In genomic region chr2:165900351-165901126, GRCm38 (mm10) we compare ENCODE assay signal across 8 mouse cellular contexts. TPM values are rescaled to one million over a fixed set of nuclear protein-coding genes. Genes with fewer than 3 reads are reported as not detected.
DNase-seq lines count a peak whose midpoint lies in the region; ATAC-seq and TF ChIP-seq lines count a peak whose summit lies in the region.

No protein-coding gene starts in this region.

- intact Hi-C loops in gastrocnemius, postnatal 14 days (cut with DNase I; ENCODE audit: low total_unique reads), result no loop called here

- peak; percentile 61; the same call in 1 of the 2 replicates for ATAC-seq in forebrain, embryonic 13.5 days

- no peak for DNase-seq in spleen, adult 2 months (ENCODE audit: low read depth in 1 of 2, low spot score in 2 of 2)
- no peak for DNase-seq in spleen, adult 12 weeks (ENCODE audit: low spot score)
- DNase-seq in liver, result peak; percentile 42
- DNase-seq in thymus, postnatal 25 days, result no peak
- no peak for DNase-seq in spleen, postnatal 4 days (ENCODE audit: low spot score in 2 of 2)
- no peak for DNase-seq in ovary, postnatal 36 days (ENCODE audit: low spot score)
- DNase-seq in gastrocnemius, postnatal 14 days, result no peak

- no peaks in the 10 kb centered on the region for H3K27me3 ChIP-seq in spleen, adult 2 months (ENCODE audit: control insufficient read depth, insufficient read depth, low read length)
- H3K27me3 ChIP-seq in forebrain, embryonic 13.5 days, result no peaks in the 10 kb centered on the region

- WGBS in spleen, adult 2 months, result 79% methylated on average over 23 of the region's 23 CpGs
- WGBS in forebrain, embryonic 13.5 days, result 17% methylated on average over 23 of the region's 23 CpGs

- H3K27ac ChIP-seq in spleen, adult 2 months (ENCODE audit: insufficient read depth, low read length), result peak overlapping the region; percentile 47; the same call in 1 of the 2 replicates
- H3K27ac ChIP-seq in forebrain, embryonic 13.5 days, result peak overlapping the region; percentile 66

- H3K9me3 ChIP-seq in forebrain, embryonic 13.5 days (replicated peaks), result no peaks in the 10 kb centered on the region

- no peak for TF ChIP-seq POLR2A in spleen, adult 2 months (IDR thresholded peaks at IDR 0.05; ENCODE audit: low read depth, low read length)

- no peaks in the 10 kb centered on the region for H3K4me1 ChIP-seq in spleen, adult 2 months (ENCODE audit: control insufficient read depth, insufficient read depth, insufficient read length)
- H3K4me1 ChIP-seq in forebrain, embryonic 13.5 days, result peaks cover 20% of the 10 kb centered on the region

- peak overlapping the region; percentile 38; the same call in 1 of the 2 replicates for H3K9ac ChIP-seq in forebrain, embryonic 13.5 days

- H3K4me3 ChIP-seq in spleen, adult 2 months (ENCODE audit: extremely low read depth, insufficient read depth, insufficient read length), result no peak overlapping the region; the same call in 1 of the 2 replicates
- no peak overlapping the region for H3K4me3 ChIP-seq in forebrain, embryonic 13.5 days

- peak overlapping the region; percentile 27; the same call in 1 of the 2 replicates for H3K4me2 ChIP-seq in forebrain, embryonic 13.5 days

- no peak for TF ChIP-seq CTCF in spleen, adult 2 months (IDR thresholded peaks at IDR 0.05; ENCODE audit: extremely low read depth, insufficient read depth, insufficient read length, insufficient replicate concordance)

- no peaks in the 10 kb centered on the region for H3K36me3 ChIP-seq in spleen, adult 2 months (ENCODE audit: control insufficient read depth, insufficient read depth, low read length)
- no peaks in the 10 kb centered on the region for H3K36me3 ChIP-seq in forebrain, embryonic 13.5 days (ENCODE audit: poor library complexity, severe bottlenecking)

RNA-seq across cellular contexts. Expression of gene Zmynd8, which starts 1.7 kb away (rescaled TPM):
- polyA plus RNA-seq in spleen, adult 2 months (2012; rRNA removed), result 25.0 and 25.4 TPM in 2 replicates
- 73.3 and 85.4 TPM in 2 replicates for polyA plus RNA-seq in forebrain, embryonic 13.5 days (2015; fragmentation: Nextera tagmentation; extraction: Ambion mirVana)
- total RNA-seq in gastrocnemius, postnatal 14 days (2021), result 10 to 100 TPM; 20.7 to 22.0 TPM
